8 mouse cellular contexts compared by ENCODE assay signal in genomic region chr13:114387521-114388171, GRCm38 (mm10). TPM values are rescaled to one million over a fixed set of nuclear protein-coding genes. Genes with fewer than 3 reads are reported as not detected.
DNase-seq lines count a peak whose midpoint lies in the region; ATAC-seq lines count a peak whose summit lies in the region.

No protein-coding gene starts in this region.

- peak overlapping the region; percentile 80 for H3K4me3 ChIP-seq in hindbrain, embryonic 11.5 days (ENCODE audit: low read depth, low read length)

- ATAC-seq in hindbrain, embryonic 11.5 days (ENCODE audit: low FRiP score): peak; percentile 91

- H3K9me3 ChIP-seq in hindbrain, embryonic 11.5 days (ENCODE audit: control insufficient read depth, low read length): no peaks in the 10 kb centered on the region

- H3K4me2 ChIP-seq in hindbrain, embryonic 11.5 days (replicated peaks; ENCODE audit: low read depth, low read length): peak overlapping the region; percentile 76

- H3K27ac ChIP-seq in hindbrain, embryonic 11.5 days (ENCODE audit: low read depth, low read length): peak overlapping the region; percentile 55

- under 1% methylated on average over 37 of the region's 37 CpGs for WGBS in hindbrain, embryonic 11.5 days

- peak overlapping the region; percentile 69 for H3K9ac ChIP-seq in hindbrain, embryonic 11.5 days (ENCODE audit: low read depth, low read length)

- H3K36me3 ChIP-seq in hindbrain, embryonic 11.5 days (ENCODE audit: control insufficient read depth, insufficient read depth, low read length): no peaks in the 10 kb centered on the region; the same call in 1 of the 2 replicates

- DNase-seq in MN1 (ENCODE audit: low spot score): peak; percentile 94
- DNase-seq in cerebellum, adult 9-10 months: peak; percentile 94
- DNase-seq in frontal cortex, adult 2 months (ENCODE audit: extremely low spot score in 1 of 2, low spot score in 1 of 2): peak; percentile 87 to 98
- peak; percentile 95 for DNase-seq in hindbrain, embryonic 11.5 days (ENCODE audit: low spot score)
- peak; percentile 98 for DNase-seq in layer of hippocampus, postnatal 10 days (ENCODE audit: low spot score in 2 of 2)
- DNase-seq in lung, postnatal 10 days: peak; percentile 96
- peak; percentile 92 for DNase-seq in ovary, postnatal 36 days (ENCODE audit: low spot score)
- DNase-seq in thymus, postnatal 25 days: peak; percentile 96

- H3K27me3 ChIP-seq in hindbrain, embryonic 11.5 days (ENCODE audit: control insufficient read depth, insufficient read depth, low read length): no peaks in the 10 kb centered on the region

- H3K4me1 ChIP-seq in hindbrain, embryonic 11.5 days (replicated peaks; ENCODE audit: control insufficient read depth, insufficient read depth, low read length): no peaks in the 10 kb centered on the region; the same call in 1 of the 2 replicates

RNA-seq across cellular contexts. Expression of gene Ndufs4, which starts 0.4 kb away (rescaled TPM):
- polyA plus RNA-seq in frontal cortex, adult 2 months (2012; rRNA removed): 122 and 125 TPM in 2 replicates
- polyA plus RNA-seq in hindbrain, embryonic 11.5 days (2014; fragmentation: Nextera tagmentation; extraction: Ambion mirVana): 335 and 356 TPM in 2 replicates
- 100 to 1,000 TPM; 175 to 198 TPM for total RNA-seq in layer of hippocampus, postnatal 10 days (2021)

Comparison
In these comparisons a context has a peak if more than half of its experiments do, and no peak if none do; other contexts are left out.
1. Peak in every context shown above with its lines: DNase-seq, ATAC-seq, H3K4me3 ChIP-seq and H3K27ac ChIP-seq.